Mouse (Mus musculus): ENCODE measurements around the gene Lrrc8e.
A peak's percentile ranks its signal among the peaks of the same experiment; 100 is the strongest.
"Not testable (repeated sequence)": the region's sequence is repeated elsewhere in the genome, so short reads cannot be mapped to it uniquely, and the experiment has no call there.

Lrrc8e gene

GRCm38 (mm10) chr8:4222059-4222458 is 4.6 kb upstream of the Lrrc8e start:
- DNase-seq (ENCODE audit: low read depth), result no peak

GRCm38 (mm10) chr8:4226323-4226722 is 304 bp upstream of the Lrrc8e start:
- no peak for DNase-seq (ENCODE audit: low read depth)

GRCm38 (mm10) chr8:4227919-4228318 is 1.3 kb downstream of the Lrrc8e start:
- no peak for DNase-seq (ENCODE audit: low read depth)

- DNase-seq (ENCODE audit: low read depth), result no peak
These were observed 3.2 kb downstream of the Lrrc8e start for GRCm38 (mm10) chr8:4229784-4230183.

GRCm38 (mm10) chr8:4230612-4231351 is 4.2 kb downstream of the Lrrc8e start:
- no peak for DNase-seq (ENCODE audit: low read depth)

GRCm38 (mm10) chr8:4237814-4238433 is 11.3 kb downstream of the Lrrc8e start:
- DNase-seq (ENCODE audit: low read depth), result peak; percentile 30

- peak; percentile 100 for DNase-seq (ENCODE audit: low read depth)
These were observed 12.0 kb downstream of the Lrrc8e start, which contains the start of the genes Map2k7 and Gm49320 for GRCm38 (mm10) chr8:4238434-4239192. TSS of gene Map2k7 (plus strand) at chr8:4238740. TSS of gene Gm49320 (plus strand) at chr8:4238865.

GRCm38 (mm10) chr8:4239193-4239890 is 12.7 kb downstream of the Lrrc8e start:
- no peak for DNase-seq (ENCODE audit: low read depth)

GRCm38 (mm10) chr8:4245061-4245460 is 18.4 kb downstream of the Lrrc8e start:
- no peak for DNase-seq (ENCODE audit: low read depth)

GRCm38 (mm10) chr8:4245737-4246136 is 19.1 kb downstream of the Lrrc8e start:
- DNase-seq (ENCODE audit: low read depth), result no peak

GRCm38 (mm10) chr8:4247241-4247640 is 20.6 kb downstream of the Lrrc8e start:
- no peak for DNase-seq (ENCODE audit: low read depth)

- no peak for DNase-seq (ENCODE audit: low read depth)
These were observed 21.4 kb downstream of the Lrrc8e start, which contains the start of gene Tgfbr3l for GRCm38 (mm10) chr8:4247951-4248540. TSS of gene Tgfbr3l (plus strand) at chr8:4248214.

GRCm38 (mm10) chr8:4249213-4249612 is 22.6 kb downstream of the Lrrc8e start:
- DNase-seq (ENCODE audit: low read depth), result no peak

- peak; percentile 91 for DNase-seq (ENCODE audit: low read depth)
These were observed 23.8 kb downstream of the Lrrc8e start for GRCm38 (mm10) chr8:4250306-4250970.

GRCm38 (mm10) chr8:4252116-4252760 is 25.6 kb downstream of the Lrrc8e start:
- DNase-seq (ENCODE audit: low read depth), result peak; percentile 68

GRCm38 (mm10) chr8:4252934-4253841 is 26.6 kb downstream of the Lrrc8e start, which contains the start of gene Snapc2:
TSS of gene Snapc2 (plus strand) at chr8:4253080.
- peak; percentile 98 for DNase-seq (ENCODE audit: low read depth)

GRCm38 (mm10) chr8:4254001-4254400 is 27.4 kb downstream of the Lrrc8e start:
- DNase-seq (ENCODE audit: low read depth), result peak; percentile 89

GRCm38 (mm10) chr8:4255471-4255870 is 28.8 kb downstream of the Lrrc8e start:
- not testable (repeated sequence) for DNase-seq (ENCODE audit: low read depth)

GRCm38 (mm10) chr8:4256911-4257310 is 30.3 kb downstream of the Lrrc8e start:
- DNase-seq (ENCODE audit: low read depth), result peak; percentile 52

Data from NIH3T3 (cell line).